Mouse (Mus musculus) neural tube, embryonic 12.5 days (tissue): Measurements from ENCODE around the gene Ddhd1. TPM values are rescaled to one million over a fixed set of nuclear protein-coding genes. Genes with fewer than 3 reads are reported as not detected.

Experiments used
- microRNA-seq: library from miRNA; unstranded; fragments of <30 nt; microRNA quantifications from one replicate; pipeline ENCODE4, GENCODE M21; 2017
- polyA plus RNA-seq: library from polyadenylated mRNA; unstranded; fragments of >200 nt; fragmentation: Nextera tagmentation; extraction: Ambion mirVana; gene quantifications from 2 replicates; pipeline ENCODE4 v1.2.1, GENCODE M21; 2016

The Ddhd1 gene
- polyA plus RNA-seq, 1 experiment from 2014 or later = 23.3 TPM

Small RNA genes within 50 kb of the gene (microRNA-seq; reads per million reads assigned to microRNA genes)
- gene Mir5131 = 1.1 reads per million

Other genes starting within 250 kb of the Ddhd1 start
- 78.1 and 85.4 TPM in 2 replicates for gene Fermt2, start 128.0 kb downstream of the Ddhd1 start, polyA plus RNA-seq